Mouse (Mus musculus) CH12.LX (cell line): ENCODE data around the gene Scrn2. TPM values are rescaled to one million over a fixed set of nuclear protein-coding genes. Genes with fewer than 3 reads are reported as not detected.

ENCODE experiments used
- DNase-seq: peaks from one replicate; pipeline ENCODE4 v3.0.0-alpha.2; 2013; ENCODE audit errors: extremely low read depth
- H3K27ac ChIP-seq: 2 replicates; pipeline ENCODE4 v1.5.1; 2012; ENCODE audit warnings: low read depth, mild to moderate bottlenecking, control low read depth, moderate library complexity; ENCODE audit not compliant: insufficient read depth
- H3K27me3 ChIP-seq: replicated peaks from 2 replicates; pipeline ENCODE3; 2012; ENCODE audit warnings: inconsistent platforms
- H3K36me3 ChIP-seq, 2 experiments: replicated peaks in 1 of 2; 2 replicates each; pipeline versions ENCODE3 to v1.6.1; 2012; ENCODE audit warnings: inconsistent platforms in 1 of 2, low read length in 1 of 2, mild to moderate bottlenecking in 1 of 2, mixed read lengths in 1 of 2, moderate library complexity in 1 of 2; ENCODE audit not compliant: control insufficient read depth in 1 of 2, insufficient read depth in 1 of 2
- H3K4me1 ChIP-seq, 2 experiments: 2 replicates each; pipeline ENCODE4 v1.6.1; 2012; ENCODE audit warnings: inconsistent platforms in 1 of 2, moderate library complexity in 1 of 2; ENCODE audit not compliant: insufficient read depth in 2 of 2, control insufficient read depth in 1 of 2
- H3K4me2 ChIP-seq: 2 replicates; pipeline ENCODE4 v1.6.1; 2012; ENCODE audit warnings: low read depth, mild to moderate bottlenecking, control low read depth; ENCODE audit not compliant: poor library complexity, insufficient read depth, severe bottlenecking
- H3K4me3 ChIP-seq, 3 experiments: fragments of 150-350 bp in 1 of 3; sonication (generic) in 1 of 3; replicated peaks in 1 of 3; 2 replicates each; pipeline versions ENCODE3 to v1.5.1; 2011 to 2012; ENCODE audit warnings: low read depth in 2 of 3, low read length in 2 of 3, mild to moderate bottlenecking in 2 of 3, moderate library complexity in 2 of 3, control low read depth in 1 of 3, improper control_type of control experiment in 1 of 3, inconsistent platforms in 1 of 3, mixed read lengths in 1 of 3; ENCODE audit not compliant: poor library complexity in 1 of 3
- H3K79me2 ChIP-seq: replicated peaks from 2 replicates; pipeline ENCODE4 v1.6.1; 2012; ENCODE audit warnings: mild to moderate bottlenecking, moderate library complexity; ENCODE audit not compliant: control insufficient read depth, poor library complexity, insufficient read depth, severe bottlenecking; ENCODE audit errors: extremely low read depth
- H3K9ac ChIP-seq: 2 replicates; pipeline ENCODE4 v1.6.1; 2012; ENCODE audit warnings: low read depth, mild to moderate bottlenecking, control low read depth, moderate library complexity; ENCODE audit not compliant: insufficient read depth
- H3K9me3 ChIP-seq: replicated peaks from 2 replicates; pipeline ENCODE3; 2012; ENCODE audit warnings: low read length, inconsistent platforms, mixed read lengths
- BHLHE40 ChIP-seq: IDR thresholded peaks from 2 replicates; pipeline ENCODE4 v1.6.1; 2011; ENCODE audit warnings: mild to moderate bottlenecking, low read depth, low read length, improper control_type of control experiment
- CHD1 ChIP-seq: IDR thresholded peaks from 2 replicates; pipeline ENCODE4 v1.6.1; 2012; ENCODE audit warnings: low read depth, low read length, improper control_type of control experiment, inconsistent platforms
- CHD2 ChIP-seq: IDR thresholded peaks from 2 replicates; pipeline ENCODE4 v1.6.1; 2011; ENCODE audit warnings: low read length, improper control_type of control experiment
- CTCF ChIP-seq, 2 experiments: IDR thresholded peaks in 1 of 2; conservative IDR thresholded peaks in 1 of 2; 2 replicates each; pipeline ENCODE4 v1.5.1; 2011 to 2012; ENCODE audit warnings: low read depth in 2 of 2, low read length in 2 of 2, improper control_type of control experiment in 1 of 2, inconsistent platforms in 1 of 2, mild to moderate bottlenecking in 1 of 2, moderate library complexity in 1 of 2
- E2F4 ChIP-seq: IDR thresholded peaks from 2 replicates; pipeline ENCODE4 v1.6.1; 2011; ENCODE audit warnings: low read depth, low read length, improper control_type of control experiment; ENCODE audit not compliant: insufficient replicate concordance
- ELF1 ChIP-seq: IDR thresholded peaks from 2 replicates; pipeline ENCODE4 v1.6.1; 2014; ENCODE audit warnings: low read depth, mild to moderate bottlenecking, inconsistent platforms, low read length, improper control_type of control experiment
- EP300 ChIP-seq: IDR thresholded peaks from 2 replicates; pipeline ENCODE4 v1.6.1; 2011; ENCODE audit warnings: low read length, improper control_type of control experiment
- ETS1 ChIP-seq: conservative IDR thresholded peaks from 2 replicates; pipeline ENCODE4 v1.6.1; 2012; ENCODE audit warnings: low read depth, mild to moderate bottlenecking, inconsistent platforms, low read length, improper control_type of control experiment, moderate library complexity
- GABPA ChIP-seq: IDR thresholded peaks from 2 replicates; pipeline ENCODE4 v1.6.1; 2012; ENCODE audit warnings: low read depth, low read length, improper control_type of control experiment, inconsistent platforms; ENCODE audit not compliant: insufficient replicate concordance
- HCFC1 ChIP-seq: IDR thresholded peaks from 2 replicates; pipeline ENCODE4 v1.6.1; 2012; ENCODE audit warnings: low read depth, mild to moderate bottlenecking, inconsistent platforms, low read length, improper control_type of control experiment
- IRF4 ChIP-seq: IDR thresholded peaks from 2 replicates; pipeline ENCODE4 v1.6.1; 2014; ENCODE audit warnings: low read depth, mild to moderate bottlenecking, inconsistent platforms, low read length, improper control_type of control experiment
- JUN ChIP-seq: IDR thresholded peaks from 2 replicates; pipeline ENCODE4 v1.6.1; 2011; ENCODE audit warnings: low read depth, mild to moderate bottlenecking, low read length, improper control_type of control experiment, moderate library complexity; ENCODE audit not compliant: insufficient read depth
- JUND ChIP-seq: conservative IDR thresholded peaks from 2 replicates; pipeline ENCODE4 v1.6.1; 2011; ENCODE audit warnings: low read depth, low read length, improper control_type of control experiment
- KAT2A ChIP-seq: IDR thresholded peaks from 2 replicates; pipeline ENCODE4 v1.6.1; 2012; ENCODE audit warnings: low read length, improper control_type of control experiment, inconsistent platforms; ENCODE audit not compliant: insufficient replicate concordance
- MAX ChIP-seq: IDR thresholded peaks from 2 replicates; pipeline ENCODE4 v1.6.1; 2011; ENCODE audit warnings: low read length, improper control_type of control experiment
- MXI1 ChIP-seq: IDR thresholded peaks from 2 replicates; pipeline ENCODE4 v1.6.1; 2011; ENCODE audit warnings: mild to moderate bottlenecking, low read depth, low read length, improper control_type of control experiment
- NELFE ChIP-seq: IDR thresholded peaks from 2 replicates; pipeline ENCODE4 v1.6.1; 2011; ENCODE audit warnings: low read depth, low read length, improper control_type of control experiment
- NRF1 ChIP-seq: IDR thresholded peaks from 2 replicates; pipeline ENCODE4 v1.6.1; 2014; ENCODE audit warnings: low read depth, mild to moderate bottlenecking, inconsistent platforms, low read length, improper control_type of control experiment, moderate library complexity
- PAX5 ChIP-seq: IDR thresholded peaks from 2 replicates; pipeline ENCODE4 v1.6.1; 2012; ENCODE audit warnings: low read length, inconsistent platforms, mixed read lengths
- POLR2A ChIP-seq: IDR thresholded peaks from 2 replicates; pipeline ENCODE4 v1.6.1; 2011; ENCODE audit warnings: low read depth, mild to moderate bottlenecking, improper control_type of control experiment, low read length
- POLR2AphosphoS2 ChIP-seq: IDR thresholded peaks from 2 replicates; pipeline ENCODE4 v1.6.1; 2011; ENCODE audit warnings: low read depth, low read length, improper control_type of control experiment
- RCOR1 ChIP-seq: conservative IDR thresholded peaks from 2 replicates; pipeline ENCODE4 v1.6.1; 2012; ENCODE audit warnings: low read depth, mild to moderate bottlenecking, inconsistent platforms, low read length, improper control_type of control experiment
- SIN3A ChIP-seq: IDR thresholded peaks from 2 replicates; pipeline ENCODE4 v1.6.1; 2012; ENCODE audit warnings: low read length, improper control_type of control experiment, inconsistent platforms
- SMC3 ChIP-seq: IDR thresholded peaks from 2 replicates; pipeline ENCODE4 v1.6.1; 2011; ENCODE audit warnings: low read depth, low read length, improper control_type of control experiment
- TBP ChIP-seq: conservative IDR thresholded peaks from 2 replicates; pipeline ENCODE4 v1.6.1; 2011; ENCODE audit warnings: low read depth, low read length, improper control_type of control experiment
- TCF12 ChIP-seq: IDR thresholded peaks from 2 replicates; pipeline ENCODE4 v1.6.1; 2014; ENCODE audit warnings: low read depth, mild to moderate bottlenecking, inconsistent platforms, low read length, improper control_type of control experiment
- USF1 ChIP-seq: IDR thresholded peaks from 2 replicates; pipeline ENCODE4 v1.6.1; 2014; ENCODE audit warnings: low read depth, mild to moderate bottlenecking, inconsistent platforms, low read length, improper control_type of control experiment
- USF2 ChIP-seq: conservative IDR thresholded peaks from 2 replicates; pipeline ENCODE4 v1.6.1; 2011; ENCODE audit warnings: low read depth, low read length, improper control_type of control experiment
- ZC3H11A ChIP-seq: IDR thresholded peaks from 2 replicates; pipeline ENCODE4 v1.6.1; 2012; ENCODE audit warnings: low read depth, mild to moderate bottlenecking, inconsistent platforms, low read length, improper control_type of control experiment
- ZKSCAN1 ChIP-seq: IDR thresholded peaks from 2 replicates; pipeline ENCODE4 v1.6.1; 2012; ENCODE audit warnings: low read depth, inconsistent platforms, low read length, improper control_type of control experiment, borderline replicate concordance
- dilution Hi-C: fragments of 300-500 bp; cut with MboI; formaldehyde crosslinking; loops from 2 replicates; pipeline ENCODE4 v1.14.3; 2020; ENCODE audit warnings: low sequenced_read_pairs; ENCODE audit not compliant: extremely low pct_unique_long_range_greater_than_20kb, extremely low pct_ligation_motif_present
- in situ Hi-C: fragments of 300-500 bp; cut with MboI; formaldehyde crosslinking; loops from 3 replicates; pipeline ENCODE4 v1.14.3; 2019; ENCODE audit warnings: low sequenced_read_pairs, low pct_ligation_motif_present, low pct_unique_long_range_greater_than_20kb, mixed read lengths
- polyA plus RNA-seq: library from polyadenylated mRNA; unstranded; fragments of >175 nt; gene quantifications from 2 replicates; pipeline ENCODE4 v1.2.1, GENCODE M21; 2012; ENCODE audit warnings: low read depth; ENCODE audit not compliant: insufficient read length
- total RNA-seq, 2 experiments: library from RNA; depleted of rRNA; stranded (reverse); fragments of 300-350 nt in 1 of 2; fragments of >200 nt in 1 of 2; gene quantifications; 2 replicates each; pipeline ENCODE4 v1.2.3; 2012 to 2014

The Scrn2 gene
- total and polyA plus RNA-seq, 3 experiments, result 34.5 to 55.8 (median 35.2) TPM

GRCm38 (mm10) chr11:97050944-97051586, 21.3 kb downstream of the Scrn2 start:
- H3K9me3 ChIP-seq, result no peaks in the 10 kb centered on the region
- peak overlapping the region; percentile 81 for H3K9ac ChIP-seq
- in situ Hi-C loops (no loop called here), dilution Hi-C loops (no loop called here)
- no peak for DNase-seq
- peak overlapping the region; percentile 74 to 95 (median 92) for H3K4me3 ChIP-seq
- no peaks in the 10 kb centered on the region for H3K27me3 ChIP-seq
- H3K4me2 ChIP-seq, result peak overlapping the region; percentile 92
- peaks cover 15% of the 10 kb centered on the region for H3K79me2 ChIP-seq
- H3K27ac ChIP-seq, result peak overlapping the region; percentile 40
- H3K4me1 ChIP-seq, result peaks cover 14 to 29% of the 10 kb centered on the region in 2 experiments
- TF ChIP-seq POLR2A (no peak), HCFC1 (no peak), IRF4 (no peak; the same call in 1 of the 2 replicates), KAT2A (no peak), USF1 (no peak), SIN3A (0 out of 2 replicates have a peak, but pooled peaks have one; percentile 11), NRF1 (0 out of 2 replicates have a peak, but pooled peaks have one; percentile 0), ZKSCAN1 (no peak), JUN (no peak), GABPA (no peak)
- peaks cover 52 to 63% of the 10 kb centered on the region in 2 experiments for H3K36me3 ChIP-seq

- Histone ChIP-seq H3K27me3 (no peaks in the 10 kb centered on the region), H3K36me3 (peaks cover 55 to 64% of the 10 kb centered on the region in 2 experiments), H3K9ac (peak overlapping the region; percentile 81; the same call in 1 of the 2 replicates)
- dilution Hi-C loops, result no loop called here
- TF ChIP-seq MAX (no peak; the same call in 1 of the 2 replicates), E2F4 (no peak), RCOR1 (no peak), BHLHE40 (no peak), SIN3A (peak; percentile 70; the same call in 1 of the 2 replicates), ETS1 (no peak), JUND (no peak), POLR2A (peak; percentile 56; the same call in 1 of the 2 replicates), NELFE (peak; percentile 35; the same call in 1 of the 2 replicates), CHD1 (no peak), USF2 (no peak), TCF12 (peak; percentile 51; the same call in 1 of the 2 replicates), KAT2A (no peak), USF1 (no peak), ELF1 (peak; percentile 59), TBP (no peak), CHD2 (no peak), SMC3 (no peak), POLR2AphosphoS2 (no peak), CTCF (conservative IDR thresholded peaks at IDR 0.05 in 1 of 2, IDR thresholded peaks at IDR 0.05 in 1 of 2; ENCODE audit: low read depth in 2 of 2, low read length in 2 of 2) (no peak), MXI1 (peak; percentile 78), PAX5 (no peak), GABPA (no peak), ZC3H11A (no peak), EP300 (no peak), HCFC1 (0 out of 2 replicates have a peak, but pooled peaks have one; percentile 36), NRF1 (no peak)
- TF ChIP-seq, all 38 proteins: peak for 7
- DNase-seq, result peak; percentile 79
- H3K9me3 ChIP-seq, result no peaks in the 10 kb centered on the region
- in situ Hi-C loops, result no loop called here
- peaks cover 15% of the 10 kb centered on the region for H3K79me2 ChIP-seq
- H3K4me3 ChIP-seq, result peak overlapping the region; percentile 74 to 95 (median 92)
- H3K27ac ChIP-seq, result no peak overlapping the region
- peaks cover 14 to 29% of the 10 kb centered on the region in 2 experiments for H3K4me1 ChIP-seq
- H3K4me2 ChIP-seq, result peak overlapping the region; percentile 92
Measured at GRCm38 (mm10) chr11:97052219-97052646, 22.5 kb downstream of the Scrn2 start.
